Mouse (Mus musculus): ENCODE results near the gene Pld4.

DNA sequence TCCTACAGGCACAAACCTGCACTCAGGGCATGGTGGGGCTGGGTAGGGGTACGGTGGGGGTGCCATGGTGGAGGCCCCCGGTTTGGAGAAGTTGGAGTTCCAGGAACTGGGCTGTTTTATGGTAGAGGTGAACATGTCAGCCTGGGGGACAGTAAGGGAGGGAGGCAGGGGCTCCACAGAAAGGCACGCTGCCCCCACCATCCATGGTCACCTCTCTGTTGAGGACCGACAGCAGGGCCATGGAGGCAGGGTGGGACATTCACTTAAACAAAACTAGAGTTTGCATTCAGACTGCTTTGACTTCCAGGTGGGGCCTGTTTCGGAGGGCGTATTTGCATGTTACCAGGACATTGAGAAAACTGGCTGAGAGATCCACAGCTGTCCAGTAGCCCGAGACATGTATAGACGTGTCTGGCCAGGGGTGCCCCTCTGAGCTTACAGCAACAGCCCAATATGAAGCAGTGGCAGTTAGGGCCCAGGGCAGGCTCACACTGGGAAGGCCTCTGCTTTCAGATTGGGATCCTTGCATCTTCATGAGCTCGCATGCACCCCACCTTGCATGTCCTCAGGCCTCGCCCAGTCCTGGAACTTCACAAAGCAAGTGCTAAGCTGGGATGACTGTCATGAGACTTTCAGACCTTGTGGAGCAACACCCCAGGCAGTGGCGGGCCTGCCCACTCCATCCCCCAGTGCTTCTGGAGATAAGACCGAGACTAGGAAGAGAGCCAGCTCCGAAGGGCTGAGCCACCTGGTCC lies 33.3 kb downstream of the Pld4 start:
- TF ChIP-seq POLR2A (IDR thresholded peaks at IDR 0.05; ENCODE audit: borderline replicate concordance, insufficient read depth, low read length) (no peak), CTCF (IDR thresholded peaks at IDR 0.05; ENCODE audit: borderline replicate concordance, insufficient read depth, low read depth, low read length) (no peak)
